In genomic region chr2:24761923-24762445, GRCm38 (mm10) we compare ENCODE assay signal across 7 mouse cellular contexts. TPM values are rescaled to one million over a fixed set of nuclear protein-coding genes. Genes with fewer than 3 reads are reported as not detected.
A peak's percentile ranks its signal among the peaks of the same experiment; 100 is the strongest.
DNase-seq lines count a peak whose midpoint lies in the region; ATAC-seq and TF ChIP-seq lines count a peak whose summit lies in the region.

No protein-coding gene starts in this region.

- H3K9me3 ChIP-seq in intestine, postnatal 0 days (ENCODE audit: control insufficient read depth): no peaks in the 10 kb centered on the region
- no peaks in the 10 kb centered on the region for H3K9me3 ChIP-seq in midbrain, embryonic 12.5 days

- no peak overlapping the region for H3K9ac ChIP-seq in intestine, postnatal 0 days (ENCODE audit: low read depth, low read length)
- peak overlapping the region; percentile 68 for H3K9ac ChIP-seq in midbrain, embryonic 12.5 days (replicated peaks)

- H3K4me2 ChIP-seq in intestine, postnatal 0 days (replicated peaks; ENCODE audit: low read depth): peak overlapping the region; percentile 93
- H3K4me2 ChIP-seq in midbrain, embryonic 12.5 days (replicated peaks): peak overlapping the region; percentile 97

- DNase-seq in adrenal gland, postnatal 4 days (ENCODE audit: low spot score in 2 of 2): peak; percentile 41 to 42
- DNase-seq in cerebellum, postnatal 4 days (ENCODE audit: low spot score in 2 of 2): peak; percentile 54 to 63
- DNase-seq in gastrocnemius, postnatal 14 days: peak; percentile 63
- DNase-seq in left cerebral cortex, postnatal 4 days: peak; percentile 81
- DNase-seq in spleen, postnatal 10 days (ENCODE audit: low spot score in 2 of 2): peak; percentile 41 to 76

- H3K27ac ChIP-seq in intestine, postnatal 0 days (ENCODE audit: low read depth, low read length): no peak overlapping the region
- H3K27ac ChIP-seq in midbrain, embryonic 12.5 days (replicated peaks): no peak overlapping the region

- peaks cover 8% of the 10 kb centered on the region; the same call in 1 of the 2 replicates for H3K4me1 ChIP-seq in intestine, postnatal 0 days (replicated peaks; ENCODE audit: control insufficient read depth, insufficient read depth, low read length)
- peaks cover 10% of the 10 kb centered on the region for H3K4me1 ChIP-seq in midbrain, embryonic 12.5 days

- under 1% methylated on average over 35 of the region's 35 CpGs for WGBS in intestine, postnatal 0 days
- under 1% methylated on average over 35 of the region's 35 CpGs for WGBS in midbrain, embryonic 12.5 days

- peaks cover 25% of the 10 kb centered on the region; the same call in 1 of the 2 replicates for H3K27me3 ChIP-seq in intestine, postnatal 0 days (replicated peaks; ENCODE audit: control insufficient read depth, insufficient read depth, low read length)
- peaks cover 40% of the 10 kb centered on the region for H3K27me3 ChIP-seq in midbrain, embryonic 12.5 days

- peak overlapping the region; percentile 49 for H3K4me3 ChIP-seq in intestine, postnatal 0 days (ENCODE audit: low read depth, low read length)
- peak overlapping the region; percentile 72 for H3K4me3 ChIP-seq in midbrain, embryonic 12.5 days

- TF ChIP-seq CTCF in intestine, postnatal 0 days (IDR thresholded peaks at IDR 0.05; ENCODE audit: low read depth): no peak

- no peaks in the 10 kb centered on the region for H3K36me3 ChIP-seq in intestine, postnatal 0 days (ENCODE audit: control insufficient read depth, insufficient read depth)
- no peaks in the 10 kb centered on the region for H3K36me3 ChIP-seq in midbrain, embryonic 12.5 days

- peak; percentile 48 for ATAC-seq in intestine, postnatal 0 days
- ATAC-seq in midbrain, embryonic 12.5 days (ENCODE audit: low FRiP score, low read depth): peak; percentile 55

- intact Hi-C loops in gastrocnemius, postnatal 14 days (cut with DNase I; ENCODE audit: low total_unique reads): no loop called here
- intact Hi-C loops in left cerebral cortex, postnatal 4 days (cut with DNase I): loop anchor here (10.0 kb wide), 1 partner anchor 347 kb away; no protein-coding TSS in a partner anchor

RNA-seq across cellular contexts. Expression of gene Cacna1b, which starts 1.0 kb away (rescaled TPM):
- 10 to 100 TPM in 1 of 2 experiments, 1 to 10 TPM in 1; 5.6 to 10.1 TPM for total RNA-seq in adrenal gland, postnatal 4 days (2021)
- total RNA-seq in gastrocnemius, postnatal 14 days (2021): under 1 TPM; 0.12 to 0.40 TPM
- polyA plus RNA-seq in intestine, postnatal 0 days (2015; fragmentation: Nextera tagmentation; extraction: Ambion mirVana): 0.37 and 0.47 TPM in 2 replicates
- 100 to 1,000 TPM; 113 to 119 TPM for total RNA-seq in left cerebral cortex, postnatal 4 days (2021)
- 3.3 and 7.0 TPM in 2 replicates for polyA plus RNA-seq in midbrain, embryonic 12.5 days (2016; fragmentation: Nextera tagmentation; extraction: Ambion mirVana)

Comparison
In these comparisons a context has a peak if more than half of its experiments do, and no peak if none do; other contexts are left out.
1. RNA of gene Cacna1b, which starts 1.0 kb away (total RNA-seq): 113 to 119 TPM in left cerebral cortex, postnatal 4 days; 5.6 to 10.1 TPM in adrenal gland, postnatal 4 days and 0.12 to 0.40 TPM in gastrocnemius, postnatal 14 days; every median in the first group is over 10 times any median in the second.
2. Peak in every context shown above with its lines, with median percentiles within 50 percentile points of each other: DNase-seq.